Mouse (Mus musculus): ENCODE results near the gene Phf23. TPM values are rescaled to one million over a fixed set of nuclear protein-coding genes. Genes with fewer than 3 reads are reported as not detected.
"Not testable (repeated sequence)": the region's sequence is repeated elsewhere in the genome, so short reads cannot be mapped to it uniquely, and the experiment has no call there.

The Phf23 gene
- total RNA-seq (2021) = 10 to 100 TPM; 40.1 to 43.7 TPM
- long read RNA-seq, transcript Phf23-201 (5 exons, 2,006 nt) = major isoform, 21 of 38 reads
- long read RNA-seq, partial matches to known transcripts = 2 of 38 reads
- long read RNA-seq, other reads (novel, unspliced or antisense) = 10 of 38 reads

GRCm38 (mm10) chr11:69995391-69995960, at the start of gene Phf23:
Phf23 (plus strand) TSS chr11:69995777.
- DNase-seq (ENCODE audit: low spot score in 2 of 2) = peak; percentile 97

GRCm38 (mm10) chr11:69945997-69946891, 49.3 kb upstream of the Phf23 start:
- DNase-seq (ENCODE audit: low spot score in 2 of 2) = no peak

- peak in 1 of 2 experiments; percentile 19 for DNase-seq (ENCODE audit: low spot score in 2 of 2)
Measured at GRCm38 (mm10) chr11:69947337-69948065, 48.1 kb upstream of the Phf23 start.

- DNase-seq (ENCODE audit: low spot score in 2 of 2) = peak; percentile 82 to 85
Measured at GRCm38 (mm10) chr11:69948066-69948762, 47.4 kb upstream of the Phf23 start, which contains the start of gene Slc2a4. Slc2a4 (minus strand) TSS chr11:69948188.

GRCm38 (mm10) chr11:69948763-69949150, 46.8 kb upstream of the Phf23 start:
- peak; percentile 85 to 89 for DNase-seq (ENCODE audit: low spot score in 2 of 2)

GRCm38 (mm10) chr11:69950807-69951459, 44.6 kb upstream of the Phf23 start:
- no peak for DNase-seq (ENCODE audit: low spot score in 2 of 2)

GRCm38 (mm10) chr11:69952274-69952673, 43.3 kb upstream of the Phf23 start:
- no peak for DNase-seq (ENCODE audit: low spot score in 2 of 2)

- DNase-seq (ENCODE audit: low spot score in 2 of 2) = no peak
Measured at GRCm38 (mm10) chr11:69953267-69953915, 42.2 kb upstream of the Phf23 start.

- DNase-seq (ENCODE audit: low spot score in 2 of 2) = not testable (repeated sequence)
Measured at GRCm38 (mm10) chr11:69955618-69956017, 40.0 kb upstream of the Phf23 start.

- DNase-seq (ENCODE audit: low spot score in 2 of 2) = no peak
Measured at GRCm38 (mm10) chr11:69956218-69956617, 39.4 kb upstream of the Phf23 start.

- DNase-seq (ENCODE audit: low spot score in 2 of 2) = no peak
Measured at GRCm38 (mm10) chr11:69960616-69961015, 35.0 kb upstream of the Phf23 start.

- no peak for DNase-seq (ENCODE audit: low spot score in 2 of 2)
Measured at GRCm38 (mm10) chr11:69961841-69962240, 33.7 kb upstream of the Phf23 start.

- no peak for DNase-seq (ENCODE audit: low spot score in 2 of 2)
Measured at GRCm38 (mm10) chr11:69964650-69965270, 30.8 kb upstream of the Phf23 start, which contains the start of gene Cldn7. Cldn7 (plus strand) TSS chr11:69964779.

- no peak for DNase-seq (ENCODE audit: low spot score in 2 of 2)
Measured at GRCm38 (mm10) chr11:69965271-69966005, 30.1 kb upstream of the Phf23 start.

GRCm38 (mm10) chr11:69966006-69966859, 29.3 kb upstream of the Phf23 start:
- no peak for DNase-seq (ENCODE audit: low spot score in 2 of 2)

GRCm38 (mm10) chr11:69966860-69967517, 28.6 kb upstream of the Phf23 start:
- no peak for DNase-seq (ENCODE audit: low spot score in 2 of 2)

GRCm38 (mm10) chr11:69968793-69969192, 26.8 kb upstream of the Phf23 start:
- no peak for DNase-seq (ENCODE audit: low spot score in 2 of 2)

All from layer of hippocampus, postnatal 10 days (tissue).